Mouse (Mus musculus) activated CD4-positive, CD25-positive, alpha-beta regulatory T cell (primary cell): ENCODE measurements around the gene Pnma5. TPM values are rescaled to one million over a fixed set of nuclear protein-coding genes. Genes with fewer than 3 reads are reported as not detected.

Experiments
- polyA plus RNA-seq, 2 experiments: library from polyadenylated mRNA; unstranded; fragments of 100-300 nt; shearing (Covaris generic); gene quantifications; one replicate each; pipeline ENCODE4 v1.2.1; 2017

Pnma5 gene
- polyA plus RNA-seq: under 1 TPM in 1 of 2 experiments, not detected in 1; 0.22 TPM

DNA sequence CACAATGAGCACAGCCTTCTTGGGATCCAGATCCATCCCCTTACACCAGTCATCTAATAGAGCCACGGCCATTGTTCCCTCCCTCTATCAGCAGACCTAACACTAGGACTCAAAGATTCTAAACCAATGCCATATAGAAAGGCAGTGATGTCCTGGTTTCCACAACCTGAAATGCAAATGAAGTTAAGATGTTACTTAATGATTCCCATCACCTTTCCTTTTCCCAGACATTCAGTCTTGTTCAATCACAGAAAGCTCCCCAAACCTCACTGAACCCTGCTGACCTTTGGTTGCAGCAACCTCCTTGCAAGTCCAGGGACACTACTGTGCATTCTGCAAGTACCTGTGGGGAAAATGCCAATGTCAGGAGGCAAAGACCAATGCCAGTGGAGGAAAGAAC is at the start of gene Pnma5:
Gene Pnma5, minus strand, starts transcription at position 101 of the 400 bp plus-strand sequence.

DNA sequence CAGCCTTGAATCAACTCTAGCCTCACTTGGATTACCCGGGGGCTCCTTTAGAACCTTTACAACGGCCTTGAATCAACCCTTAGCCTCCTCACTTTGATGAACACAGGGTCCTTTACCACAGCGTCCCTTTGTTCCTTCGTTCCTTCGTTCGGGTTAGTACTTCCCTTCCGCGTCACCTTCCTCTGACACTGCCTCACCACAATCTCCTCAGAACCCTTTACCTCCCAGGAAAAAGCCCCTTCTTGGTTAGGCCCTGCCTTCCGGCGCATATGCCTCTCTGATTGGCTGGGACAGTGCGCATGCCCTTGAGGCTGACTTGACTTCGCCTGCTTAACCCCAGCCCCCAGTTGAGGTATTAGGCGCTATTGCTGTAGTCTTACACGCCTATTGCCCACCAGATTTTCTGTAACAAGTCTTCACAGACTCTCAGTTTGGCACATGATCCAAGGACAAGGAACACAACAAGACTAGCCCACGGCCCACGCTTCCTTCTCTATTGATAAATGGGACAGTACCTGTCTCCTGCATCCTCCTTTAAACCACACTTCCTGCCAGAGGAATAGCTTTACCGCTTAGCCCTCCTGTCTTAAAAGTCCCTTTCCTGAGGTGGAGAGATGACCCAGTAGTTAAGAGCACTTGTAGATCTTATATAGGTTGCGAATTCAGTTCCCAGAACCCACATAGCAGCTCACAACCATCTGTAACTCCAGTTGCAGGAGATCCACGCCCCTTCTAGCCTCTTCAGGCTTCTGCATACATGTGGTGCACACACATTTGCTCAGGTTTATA is 45.6 kb upstream of the Pnma5 start, which contains the start of gene Xlr4a:
Gene Xlr4a, minus strand, starts transcription at position 212 of the 789 bp plus-strand sequence.

DNA sequence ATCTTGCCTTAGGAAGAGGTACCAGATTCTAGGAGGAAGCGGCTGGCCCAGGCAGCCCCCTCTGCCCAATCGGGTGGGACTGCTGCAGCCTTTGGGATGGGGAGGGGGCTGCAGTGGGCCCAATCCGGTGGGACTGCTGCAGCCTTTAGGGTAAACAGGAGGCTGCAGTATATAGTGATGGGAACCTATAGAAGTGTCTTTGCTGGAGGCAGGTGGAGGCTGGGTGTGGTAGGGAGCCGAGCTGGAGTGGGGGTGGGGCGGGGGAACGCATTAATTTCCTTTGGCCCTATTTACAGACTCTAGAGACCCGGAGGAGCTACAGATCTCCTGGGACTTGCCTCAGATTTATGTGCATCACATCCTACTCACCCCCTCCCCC is 27.5 kb upstream of the Pnma5 start, which contains the start of gene Pnma3:
Gene Pnma3, plus strand, starts transcription at position 373 of the 379 bp plus-strand sequence.

DNA sequence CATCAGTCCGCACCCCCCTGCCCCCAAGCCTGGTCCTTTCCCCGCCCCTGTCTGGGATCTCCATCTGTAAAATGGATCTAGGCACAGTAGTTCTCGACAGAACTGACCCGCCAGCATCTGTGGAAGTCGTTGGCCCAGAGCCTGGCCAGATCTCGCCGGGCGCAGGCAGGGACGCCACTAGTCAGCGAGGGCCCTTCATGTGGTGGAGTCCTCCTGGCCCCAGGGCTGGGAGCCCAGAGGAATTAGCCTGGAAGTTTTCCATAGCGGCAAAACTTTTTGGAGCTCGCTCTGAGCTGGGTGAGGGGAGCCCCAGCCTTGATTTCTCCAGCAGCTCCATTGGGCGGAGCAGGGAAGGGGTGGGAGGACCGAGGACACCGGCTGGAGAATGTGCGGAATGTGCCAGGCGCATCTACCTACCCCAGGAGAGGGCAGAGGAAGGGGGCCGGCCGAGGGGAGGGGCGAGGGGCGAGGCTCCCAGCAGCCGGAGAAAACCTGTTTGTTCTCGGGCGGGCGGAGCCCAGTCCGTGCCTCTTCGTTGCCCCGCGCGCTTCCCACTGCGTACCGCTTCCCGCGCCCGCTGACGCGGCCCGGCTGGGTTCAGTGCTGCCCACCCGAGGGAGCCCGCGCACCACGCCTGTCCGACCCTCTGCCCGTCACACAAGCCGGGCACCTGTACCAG is 49.9 kb downstream of the Pnma5 start, which contains the start of gene Zfp185:
Gene Zfp185, plus strand, starts transcription at position 499 of the 679 bp plus-strand sequence.

Other genes with a start within 250 kb of the Pnma5 start
- under 1 TPM in 1 of 2 experiments, not detected in 1; 0.23 TPM for gene Gabrq, start 211.9 kb downstream of the Pnma5 start, polyA plus RNA-seq
- gene Cetn2, start 118.7 kb downstream of the Pnma5 start, polyA plus RNA-seq: 100 to 1,000 TPM; 125 to 129 TPM
- gene Nsdhl, start 118.5 kb downstream of the Pnma5 start, polyA plus RNA-seq: 10 to 100 TPM; 12.7 to 23.3 TPM
- under 1 TPM in 1 of 2 experiments, not detected in 1; 0.18 TPM for gene Zfp185, start 49.8 kb downstream of the Pnma5 start, polyA plus RNA-seq
- not detected for gene Pnma3, start 27.7 kb upstream of the Pnma5 start, polyA plus RNA-seq
- 10 to 100 TPM; 78.3 to 92.0 TPM for gene Xlr4a, start 45.4 kb upstream of the Pnma5 start, polyA plus RNA-seq
- gene Xlr3a, start 60.0 kb upstream of the Pnma5 start, polyA plus RNA-seq: 1 to 10 TPM in 1 of 2 experiments, under 1 TPM in 1; 0.33 to 4.0 TPM
- gene Gm14685, start 79.9 kb upstream of the Pnma5 start, polyA plus RNA-seq: under 1 TPM in 1 of 2 experiments, not detected in 1; 0.20 TPM
- gene Xlr5b, start 111.7 kb upstream of the Pnma5 start, polyA plus RNA-seq: not detected
- not detected for gene DXBay18, start 112.3 kb upstream of the Pnma5 start, polyA plus RNA-seq
- not detected for gene Spin2d, start 139.9 kb upstream of the Pnma5 start, polyA plus RNA-seq
- gene Xlr3b, start 155.1 kb upstream of the Pnma5 start, polyA plus RNA-seq: 10 to 100 TPM in 1 of 2 experiments, 1 to 10 TPM in 1; 4.4 to 19.7 TPM
- 100 to 1,000 TPM; 126 to 145 TPM for gene Xlr4b, start 177.2 kb upstream of the Pnma5 start, polyA plus RNA-seq
- 10 to 100 TPM; 17.4 to 19.3 TPM for gene F8a, start 191.2 kb upstream of the Pnma5 start, polyA plus RNA-seq
- gene Xlr4c, start 206.0 kb upstream of the Pnma5 start, polyA plus RNA-seq: 10 to 100 TPM; 60.1 to 81.5 TPM
- gene Xlr3c, start 228.3 kb upstream of the Pnma5 start, polyA plus RNA-seq: under 1 TPM in 1 of 2 experiments, not detected in 1; 0.13 TPM